Mouse (Mus musculus): Measurements from ENCODE around the gene Nxnl1. TPM values are rescaled to one million over a fixed set of nuclear protein-coding genes. Genes with fewer than 3 reads are reported as not detected.

Gene Nxnl1
- total and polyA plus RNA-seq, 2 experiments from 2014 or later = not detected

DNA sequence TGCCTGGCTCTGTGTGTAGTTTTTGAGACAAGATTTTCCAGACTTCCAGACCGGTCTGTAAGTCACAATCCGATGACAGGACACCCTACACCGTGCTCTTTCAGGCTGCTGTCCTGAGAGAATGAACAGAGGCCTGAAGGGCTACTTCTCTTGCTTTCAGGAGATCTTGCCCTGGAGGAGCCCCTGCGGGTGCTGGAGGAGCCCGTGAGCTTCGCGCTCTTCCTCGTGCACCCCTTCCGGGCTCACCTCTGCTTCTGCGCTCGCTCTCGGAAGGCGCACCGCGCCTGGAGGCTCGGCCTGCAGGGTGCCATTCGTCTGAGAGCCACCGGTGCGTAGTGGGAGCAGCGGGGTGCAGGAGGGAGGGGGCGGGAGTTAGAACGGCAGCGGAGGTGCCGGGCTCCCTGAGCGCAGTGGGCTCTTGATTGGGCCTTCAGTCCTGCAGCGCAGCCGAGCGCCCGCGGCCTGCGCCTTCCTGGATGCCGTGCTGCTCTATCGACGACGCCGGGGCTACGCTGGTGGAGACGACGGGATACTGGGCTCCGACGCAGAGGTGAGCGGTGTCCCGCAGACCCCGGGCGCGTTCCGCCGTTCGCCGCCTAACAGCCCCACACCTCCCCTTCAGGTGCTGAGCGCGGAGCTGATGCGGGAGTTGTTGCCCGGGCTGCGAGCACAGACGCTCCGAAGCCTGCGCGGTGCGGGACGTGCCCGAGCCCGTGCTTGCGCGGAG lies 35.7 kb upstream of the Nxnl1 start:
- no peak for TF ChIP-seq CTCF (IDR thresholded peaks at IDR 0.05; ENCODE audit: low read depth)
- Histone ChIP-seq H3K27me3 (ENCODE audit: insufficient read depth, low read length) (peaks cover 13% of the 10 kb centered on the region), H3K4me3 (ENCODE audit: low read depth, low read length) (peak overlapping the region; percentile 33), H3K36me3 (ENCODE audit: insufficient read depth) (no peaks in the 10 kb centered on the region; the same call in 1 of the 2 replicates), H3K4me1 (ENCODE audit: insufficient read depth) (no peaks in the 10 kb centered on the region), H3K4me2 (ENCODE audit: low read depth) (peak overlapping the region; percentile 52), H3K9me3 (ENCODE audit: low read length) (no peaks in the 10 kb centered on the region), H3K27ac (ENCODE audit: low read depth, low read length) (peak overlapping the region; percentile 50; the same call in 1 of the 2 replicates), H3K9ac (peak overlapping the region; percentile 44)
- peak; percentile 76 for ATAC-seq
- 5% methylated on average over 59 of the region's 65 CpGs for WGBS
- DNase-seq = no peak

DNA sequence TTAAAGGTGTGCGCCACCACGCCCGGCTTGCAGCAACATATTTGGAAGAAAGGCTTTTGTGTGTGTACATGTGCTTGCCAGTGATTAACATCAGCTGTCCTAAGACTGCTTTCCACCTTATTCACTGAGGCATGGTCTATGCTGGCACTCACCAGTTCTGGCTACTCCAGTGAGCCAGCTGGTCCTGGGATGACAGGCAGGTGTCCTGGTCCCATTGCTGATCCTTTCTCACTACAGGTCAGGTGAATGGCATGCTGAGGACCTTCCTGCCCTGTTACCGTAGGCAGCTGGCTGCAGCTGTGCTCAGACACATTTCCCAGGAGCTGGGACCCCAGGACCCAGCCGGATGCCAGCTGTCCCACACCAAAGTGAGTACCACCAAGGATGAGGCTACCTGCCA lies 32.4 kb upstream of the Nxnl1 start:
- ATAC-seq (no peak), DNase-seq (no peak)
- no peak overlapping the region for H3K4me3 ChIP-seq (ENCODE audit: low read depth, low read length)
- peaks cover 12% of the 10 kb centered on the region for H3K27me3 ChIP-seq (ENCODE audit: insufficient read depth, low read length)
- peaks cover 5% of the 10 kb centered on the region; the same call in 1 of the 2 replicates for H3K36me3 ChIP-seq (ENCODE audit: insufficient read depth)
- no peaks in the 10 kb centered on the region for H3K9me3 ChIP-seq (ENCODE audit: low read length)
- H3K4me2 ChIP-seq (ENCODE audit: low read depth) = no peak overlapping the region
- H3K9ac ChIP-seq = no peak overlapping the region
- TF ChIP-seq CTCF (IDR thresholded peaks at IDR 0.05; ENCODE audit: low read depth) = no peak
- WGBS = 92% methylated on average over 5 of the region's 5 CpGs
- H3K27ac ChIP-seq (ENCODE audit: low read depth, low read length) = no peak overlapping the region
- H3K4me1 ChIP-seq (ENCODE audit: insufficient read depth) = no peaks in the 10 kb centered on the region

DNA sequence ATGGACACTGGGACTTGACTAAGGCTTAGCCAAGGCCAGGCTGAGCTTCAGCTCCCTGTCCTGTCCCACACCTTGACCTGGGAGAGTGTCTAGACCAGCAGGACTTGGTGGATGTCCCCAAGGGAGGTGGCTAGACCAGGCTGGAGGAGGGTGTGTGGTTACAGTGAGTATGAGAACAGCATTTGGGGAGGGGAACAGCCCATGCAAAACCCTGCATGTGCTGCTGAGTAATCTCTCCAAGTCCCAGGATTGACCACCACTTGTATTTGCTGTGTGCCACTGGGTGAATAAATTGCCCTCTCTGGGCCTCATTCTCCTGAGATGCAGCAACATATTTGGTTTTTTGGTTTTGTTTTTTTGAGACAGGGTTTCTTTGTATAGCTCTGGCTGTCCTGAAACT lies 32.0 kb upstream of the Nxnl1 start:
- no peak overlapping the region for H3K9ac ChIP-seq
- DNase-seq = no peak
- no peak overlapping the region for H3K27ac ChIP-seq (ENCODE audit: low read depth, low read length)
- TF ChIP-seq CTCF (IDR thresholded peaks at IDR 0.05; ENCODE audit: low read depth) = no peak
- H3K4me3 ChIP-seq (ENCODE audit: low read depth, low read length) = no peak overlapping the region
- H3K4me1 ChIP-seq (ENCODE audit: insufficient read depth) = no peaks in the 10 kb centered on the region; the same call in 1 of the 2 replicates
- H3K4me2 ChIP-seq (ENCODE audit: low read depth) = no peak overlapping the region
- H3K27me3 ChIP-seq (ENCODE audit: insufficient read depth, low read length) = peaks cover 9% of the 10 kb centered on the region
- no peaks in the 10 kb centered on the region for H3K9me3 ChIP-seq (ENCODE audit: low read length)
- H3K36me3 ChIP-seq (ENCODE audit: insufficient read depth) = peaks cover 5% of the 10 kb centered on the region; the same call in 1 of the 2 replicates
- ATAC-seq = no peak

DNA sequence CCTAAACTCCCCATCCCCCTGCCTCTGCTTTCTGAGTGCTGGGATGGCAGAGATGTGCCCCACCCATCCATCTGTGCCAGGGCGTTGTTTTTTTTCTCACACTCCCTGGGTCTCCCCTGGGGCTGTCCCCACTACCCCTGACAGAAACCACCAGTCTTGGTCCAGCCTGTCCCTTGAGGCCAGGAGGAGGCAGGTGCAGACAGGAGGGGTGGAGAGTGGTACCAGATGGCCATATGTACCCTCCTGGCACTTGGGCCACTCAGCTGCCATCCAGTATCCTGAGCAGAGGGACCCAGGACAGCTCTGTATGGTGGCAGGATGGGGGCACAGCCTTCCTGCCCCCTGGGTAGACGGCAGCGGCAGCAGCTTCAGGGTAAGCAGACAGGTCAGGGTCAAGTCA lies 31.1 kb upstream of the Nxnl1 start, which contains the start of gene Fam129c:
Fam129c (plus strand) TSS at position 198 of the 400 bp plus-strand sequence.
- Histone ChIP-seq H3K9me3 (ENCODE audit: low read length) (no peaks in the 10 kb centered on the region), H3K27me3 (ENCODE audit: insufficient read depth, low read length) (peaks cover 4% of the 10 kb centered on the region; the same call in 1 of the 2 replicates), H3K9ac (no peak within 1 kb of the TSS), H3K36me3 (ENCODE audit: insufficient read depth) (peaks cover 5% of the 10 kb centered on the region; the same call in 1 of the 2 replicates), H3K4me2 (ENCODE audit: low read depth) (no peak within 1 kb of the TSS), H3K27ac (ENCODE audit: low read depth, low read length) (no peak within 1 kb of the TSS), H3K4me3 (ENCODE audit: low read depth, low read length) (no peak within 1 kb of the TSS), H3K4me1 (ENCODE audit: insufficient read depth) (peaks cover 7% of the 10 kb centered on the region; the same call in 1 of the 2 replicates)
- 74% methylated on average over 3 of the region's 3 CpGs for WGBS
- DNase-seq (no peak), ATAC-seq (no peak)
- TF ChIP-seq CTCF (IDR thresholded peaks at IDR 0.05; ENCODE audit: low read depth) = no peak

- no peak overlapping the region for H3K9ac ChIP-seq
- no peaks in the 10 kb centered on the region for H3K9me3 ChIP-seq (ENCODE audit: low read length)
- ATAC-seq (no peak), DNase-seq (no peak)
- H3K36me3 ChIP-seq (ENCODE audit: insufficient read depth) = peaks cover 5% of the 10 kb centered on the region; the same call in 1 of the 2 replicates
- peaks cover under 1% of the 10 kb centered on the region; the same call in 1 of the 2 replicates for H3K27me3 ChIP-seq (ENCODE audit: insufficient read depth, low read length)
- 82% methylated on average over 4 of the region's 4 CpGs for WGBS
- no peak for TF ChIP-seq CTCF (IDR thresholded peaks at IDR 0.05; ENCODE audit: low read depth)
- H3K4me2 ChIP-seq (ENCODE audit: low read depth) = no peak overlapping the region
- no peak overlapping the region for H3K27ac ChIP-seq (ENCODE audit: low read depth, low read length)
- peaks cover 7% of the 10 kb centered on the region; the same call in 1 of the 2 replicates for H3K4me1 ChIP-seq (ENCODE audit: insufficient read depth)
- H3K4me3 ChIP-seq (ENCODE audit: low read depth, low read length) = no peak overlapping the region
Observed at GRCm38 (mm10) chr8:71596798-71597197, 30.4 kb upstream of the Nxnl1 start.

DNA sequence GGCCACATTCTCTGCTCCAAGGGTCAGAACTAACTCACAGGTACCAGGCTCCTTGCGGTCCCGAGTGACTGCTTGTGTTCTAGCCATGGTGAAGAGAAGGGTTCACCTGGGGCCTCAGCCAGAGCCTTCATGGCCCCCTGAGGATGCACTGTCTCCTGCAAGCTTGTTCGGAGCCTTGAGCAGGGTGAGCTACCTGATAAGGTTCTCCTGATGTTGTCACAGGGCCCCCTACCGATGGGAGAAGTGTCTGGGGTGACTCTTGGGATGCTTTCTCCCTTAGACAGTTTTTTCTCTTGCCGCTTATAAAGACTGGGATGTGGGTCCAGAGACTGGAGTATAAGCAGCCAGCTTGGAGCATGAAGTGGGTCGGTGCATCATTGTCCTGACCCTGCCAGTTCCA lies 30.0 kb upstream of the Nxnl1 start:
- H3K4me1 ChIP-seq (ENCODE audit: insufficient read depth) = peaks cover 7% of the 10 kb centered on the region; the same call in 1 of the 2 replicates
- H3K4me2 ChIP-seq (ENCODE audit: low read depth) = peak overlapping the region; percentile 39; the same call in 1 of the 2 replicates
- WGBS = 60% methylated on average over 6 of the region's 6 CpGs
- no peaks in the 10 kb centered on the region; the same call in 1 of the 2 replicates for H3K27me3 ChIP-seq (ENCODE audit: insufficient read depth, low read length)
- H3K4me3 ChIP-seq (ENCODE audit: low read depth, low read length) = no peak overlapping the region
- H3K36me3 ChIP-seq (ENCODE audit: insufficient read depth) = peaks cover 5% of the 10 kb centered on the region; the same call in 1 of the 2 replicates
- DNase-seq = no peak
- TF ChIP-seq CTCF (IDR thresholded peaks at IDR 0.05; ENCODE audit: low read depth) = no peak
- H3K27ac ChIP-seq (ENCODE audit: low read depth, low read length) = no peak overlapping the region
- no peak for ATAC-seq
- no peaks in the 10 kb centered on the region for H3K9me3 ChIP-seq (ENCODE audit: low read length)
- H3K9ac ChIP-seq = 0 out of 2 replicates have a peak overlapping the region, but pooled peaks have one; percentile 31

GRCm38 (mm10) chr8:71595862-71596261 lies 29.5 kb upstream of the Nxnl1 start:
- TF ChIP-seq CTCF (IDR thresholded peaks at IDR 0.05; ENCODE audit: low read depth) = peak; percentile 100
- Histone ChIP-seq H3K9ac (peak overlapping the region; percentile 31), H3K4me1 (ENCODE audit: insufficient read depth) (peaks cover 10% of the 10 kb centered on the region), H3K9me3 (ENCODE audit: low read length) (no peaks in the 10 kb centered on the region), H3K27me3 (ENCODE audit: insufficient read depth, low read length) (no peaks in the 10 kb centered on the region; the same call in 1 of the 2 replicates), H3K4me2 (ENCODE audit: low read depth) (peak overlapping the region; percentile 39), H3K4me3 (ENCODE audit: low read depth, low read length) (0 out of 2 replicates have a peak overlapping the region, but pooled peaks have one; percentile 5), H3K36me3 (ENCODE audit: insufficient read depth) (peaks cover 5% of the 10 kb centered on the region; the same call in 1 of the 2 replicates), H3K27ac (ENCODE audit: low read depth, low read length) (no peak overlapping the region)
- WGBS = 7% methylated on average over 27 of the region's 27 CpGs
- DNase-seq (peak; percentile 89), ATAC-seq (peak; percentile 53)

Measured in forebrain, postnatal 0 days (tissue).